Mouse (Mus musculus) heart, embryonic 11.5 days (tissue): ENCODE results near the gene Nup43. TPM values are rescaled to one million over a fixed set of nuclear protein-coding genes. Genes with fewer than 3 reads are reported as not detected.

Experiments
- ATAC-seq: fragments of 200-750 bp; cut with Nextera tagmentation; replicated peaks from 2 replicates; pipeline ENCODE4 v1.8.0; 2017; ENCODE audit warnings: moderate library complexity; ENCODE audit not compliant: insufficient number of reproducible peaks, low FRiP score, low TSS enrichment
- H3K27ac ChIP-seq: fragments of 300-500 bp; sonication (generic); 2 replicates; pipeline ENCODE4 v1.5.1; 2014; ENCODE audit warnings: mild to moderate bottlenecking, low read depth, low read length
- H3K27me3 ChIP-seq: fragments of 300-500 bp; sonication (generic); 2 replicates; pipeline ENCODE4 v1.6.1; 2014; ENCODE audit warnings: mild to moderate bottlenecking, low read length, mixed read lengths; ENCODE audit not compliant: control insufficient read depth, insufficient read depth
- H3K36me3 ChIP-seq: fragments of 300-500 bp; sonication (generic); 2 replicates; pipeline ENCODE4 v1.6.1; 2014; ENCODE audit warnings: mild to moderate bottlenecking, low read length, moderate library complexity, mixed read lengths; ENCODE audit not compliant: control insufficient read depth, insufficient read depth
- H3K4me1 ChIP-seq: fragments of 300-500 bp; sonication (generic); 2 replicates; pipeline ENCODE4 v1.6.1; 2014; ENCODE audit warnings: low read length; ENCODE audit not compliant: control insufficient read depth, insufficient read depth
- H3K4me2 ChIP-seq: fragments of 300-500 bp; sonication (generic); 2 replicates; pipeline ENCODE4 v1.6.1; 2014; ENCODE audit warnings: mild to moderate bottlenecking, moderate library complexity
- H3K4me3 ChIP-seq: fragments of 300-500 bp; sonication (generic); 2 replicates; pipeline ENCODE4 v1.5.1; 2014; ENCODE audit warnings: low read depth, low read length
- H3K9ac ChIP-seq: fragments of 300-500 bp; sonication (generic); 2 replicates; pipeline ENCODE4 v1.6.1; 2014; ENCODE audit warnings: mild to moderate bottlenecking, low read depth, low read length, moderate library complexity
- H3K9me3 ChIP-seq: fragments of 300-500 bp; sonication (generic); replicated peaks from 2 replicates; pipeline ENCODE4 v1.6.1; 2016; ENCODE audit warnings: low read length; ENCODE audit not compliant: control insufficient read depth
- WGBS: fragments of 180-500 bp; shearing (Covaris S2); extraction: QIAGEN DNeasy Blood & Tissue Kit; methylation state at CpG from one replicate; pipeline ENCODE4 v1.1.7; 2014; ENCODE audit not compliant: insufficient replicate concordance; 5-methylcytosine and 5-hydroxymethylcytosine counted together
- polyA plus RNA-seq: library from polyadenylated mRNA; unstranded; fragments of >200 nt; fragmentation: Nextera tagmentation; extraction: Ambion mirVana; gene quantifications from 2 replicates; pipeline ENCODE4 v1.2.1, GENCODE M21; 2014

Gene Nup43
- polyA plus RNA-seq, 1 experiment from 2014 or later = 44.7 TPM

- no peaks in the 10 kb centered on the region for H3K4me1 ChIP-seq
- no peak for ATAC-seq
- WGBS = 89% methylated on average over 6 of the region's 6 CpGs
- H3K27me3 ChIP-seq = no peaks in the 10 kb centered on the region
- H3K9me3 ChIP-seq = no peaks in the 10 kb centered on the region
- H3K27ac ChIP-seq = no peak overlapping the region
- no peak overlapping the region for H3K4me2 ChIP-seq
- H3K36me3 ChIP-seq = peaks cover 36% of the 10 kb centered on the region
- H3K4me3 ChIP-seq = no peak overlapping the region
- H3K9ac ChIP-seq = no peak overlapping the region
Measured at GRCm38 (mm10) chr10:7702586-7702985, 35.3 kb downstream of the Nup43 start.

GRCm38 (mm10) chr10:7710121-7710520 lies 42.8 kb downstream of the Nup43 start:
- Histone ChIP-seq H3K4me3 (no peak overlapping the region), H3K36me3 (peaks cover 34% of the 10 kb centered on the region), H3K27me3 (no peaks in the 10 kb centered on the region), H3K4me2 (no peak overlapping the region), H3K9ac (no peak overlapping the region), H3K9me3 (no peaks in the 10 kb centered on the region), H3K4me1 (no peaks in the 10 kb centered on the region), H3K27ac (no peak overlapping the region)
- no peak for ATAC-seq
- WGBS = 88% methylated on average over 5 of the region's 5 CpGs

- no peaks in the 10 kb centered on the region for H3K27me3 ChIP-seq
- no peak for ATAC-seq
- no peaks in the 10 kb centered on the region for H3K9me3 ChIP-seq
- H3K27ac ChIP-seq = no peak overlapping the region
- H3K4me2 ChIP-seq = no peak overlapping the region
- H3K36me3 ChIP-seq = peaks cover 26% of the 10 kb centered on the region
- H3K4me1 ChIP-seq = no peaks in the 10 kb centered on the region
- H3K9ac ChIP-seq = no peak overlapping the region
- no peak overlapping the region for H3K4me3 ChIP-seq
- WGBS = 89% methylated on average over 13 of the region's 13 CpGs
Measured at GRCm38 (mm10) chr10:7712506-7712905, 45.2 kb downstream of the Nup43 start.

- H3K4me2 ChIP-seq = no peak overlapping the region
- no peaks in the 10 kb centered on the region for H3K9me3 ChIP-seq
- H3K9ac ChIP-seq = no peak overlapping the region
- H3K4me3 ChIP-seq = no peak overlapping the region
- no peak for ATAC-seq
- no peaks in the 10 kb centered on the region for H3K4me1 ChIP-seq
- 71% methylated on average over 7 of the region's 7 CpGs for WGBS
- H3K27me3 ChIP-seq = no peaks in the 10 kb centered on the region
- no peak overlapping the region for H3K27ac ChIP-seq
- peaks cover 18% of the 10 kb centered on the region for H3K36me3 ChIP-seq
Measured at GRCm38 (mm10) chr10:7715056-7715455, 47.8 kb downstream of the Nup43 start.

GRCm38 (mm10) chr10:7725751-7726500 lies 58.6 kb downstream of the Nup43 start, which contains the start of gene Katna1:
TSS of gene Katna1 (plus strand) at chr10:7726000.
- Histone ChIP-seq H3K27ac (peak within 1 kb of the TSS; percentile 46; the same call in 1 of the 2 replicates), H3K36me3 (no peaks in the 10 kb centered on the region), H3K4me2 (peak within 1 kb of the TSS; percentile 78), H3K9ac (peak within 1 kb of the TSS; percentile 85), H3K27me3 (no peaks in the 10 kb centered on the region), H3K9me3 (no peaks in the 10 kb centered on the region), H3K4me3 (peak within 1 kb of the TSS; percentile 94), H3K4me1 (peaks cover 5% of the 10 kb centered on the region)
- ATAC-seq = peak; percentile 98
- under 1% methylated on average over 49 of the region's 49 CpGs for WGBS

- H3K4me1 ChIP-seq = peaks cover 5% of the 10 kb centered on the region
- no peaks in the 10 kb centered on the region for H3K9me3 ChIP-seq
- H3K36me3 ChIP-seq = no peaks in the 10 kb centered on the region
- WGBS = 0% methylated on average over 8 of the region's 8 CpGs
- no peak overlapping the region for H3K27ac ChIP-seq
- H3K4me3 ChIP-seq = peak overlapping the region; percentile 94
- ATAC-seq = no peak
- H3K4me2 ChIP-seq = peak overlapping the region; percentile 78
- H3K27me3 ChIP-seq = no peaks in the 10 kb centered on the region
- peak overlapping the region; percentile 85 for H3K9ac ChIP-seq
Measured at GRCm38 (mm10) chr10:7726501-7726812, 59.2 kb downstream of the Nup43 start.

GRCm38 (mm10) chr10:7727011-7727410 lies 59.7 kb downstream of the Nup43 start:
- no peak for ATAC-seq
- H3K9ac ChIP-seq = 0 out of 2 replicates have a peak overlapping the region, but pooled peaks have one; percentile 46
- H3K4me2 ChIP-seq = peak overlapping the region; percentile 78
- H3K4me1 ChIP-seq = peaks cover 5% of the 10 kb centered on the region
- no peaks in the 10 kb centered on the region for H3K27me3 ChIP-seq
- WGBS = 26% methylated on average over 3 of the region's 3 CpGs
- no peak overlapping the region for H3K27ac ChIP-seq
- H3K36me3 ChIP-seq = no peaks in the 10 kb centered on the region
- H3K9me3 ChIP-seq = no peaks in the 10 kb centered on the region
- peak overlapping the region; percentile 94; the same call in 1 of the 2 replicates for H3K4me3 ChIP-seq
